Mouse (Mus musculus) intestine, embryonic 14.5 days (tissue): ENCODE data around the gene Ddx28. TPM values are rescaled to one million over a fixed set of nuclear protein-coding genes. Genes with fewer than 3 reads are reported as not detected.
"Not testable (repeated sequence)": the region's sequence is repeated elsewhere in the genome, so short reads cannot be mapped to it uniquely, and the experiment has no call there.

Experiments
- ATAC-seq: fragments of 200-750 bp; cut with Nextera tagmentation; replicated peaks from 2 replicates; pipeline ENCODE4 v1.8.0; 2017; ENCODE audit warnings: low read depth, moderate number of reproducible peaks, moderate TSS enrichment, moderate library complexity; ENCODE audit not compliant: low FRiP score, low TSS enrichment
- DNase-seq: peaks from one replicate; pipeline ENCODE4 v3.0.0-alpha.2; 2018; ENCODE audit warnings: low spot score
- H3K27ac ChIP-seq: fragments of 300-500 bp; sonication (generic); 2 replicates; pipeline ENCODE4 v1.5.1; 2014; ENCODE audit warnings: low read depth, mild to moderate bottlenecking, control low read depth
- H3K27me3 ChIP-seq: fragments of 300-500 bp; sonication (generic); replicated peaks from 2 replicates; pipeline ENCODE4 v1.6.1; 2014; ENCODE audit warnings: low read length, control low read depth; ENCODE audit not compliant: control insufficient read depth, insufficient read depth
- H3K36me3 ChIP-seq: fragments of 300-500 bp; sonication (generic); 2 replicates; pipeline ENCODE4 v1.6.1; 2014; ENCODE audit warnings: low read length, control low read depth; ENCODE audit not compliant: control insufficient read depth, insufficient read depth
- H3K4me1 ChIP-seq: fragments of 300-500 bp; sonication (generic); replicated peaks from 2 replicates; pipeline ENCODE4 v1.6.1; 2014; ENCODE audit warnings: low read length, control low read depth, mixed read lengths; ENCODE audit not compliant: control insufficient read depth, insufficient read depth
- H3K4me2 ChIP-seq: fragments of 300-500 bp; sonication (generic); 2 replicates; pipeline ENCODE4 v1.6.1; 2014; ENCODE audit warnings: low read length
- H3K4me3 ChIP-seq: fragments of 300-500 bp; sonication (generic); 2 replicates; pipeline ENCODE4 v1.5.1; 2014; ENCODE audit warnings: low read depth, low read length, control low read depth, mixed read lengths
- H3K9ac ChIP-seq: fragments of 300-500 bp; sonication (generic); 2 replicates; pipeline ENCODE4 v1.6.1; 2014; ENCODE audit warnings: mild to moderate bottlenecking, low read length
- H3K9me3 ChIP-seq: fragments of 300-500 bp; sonication (generic); 2 replicates; pipeline ENCODE4 v1.6.1; 2016; ENCODE audit warnings: low read length, control low read depth; ENCODE audit not compliant: control insufficient read depth
- WGBS: fragments of 180-500 bp; shearing (Covaris S2); extraction: QIAGEN DNeasy Blood & Tissue Kit; methylation state at CpG from one replicate; pipeline ENCODE4 v1.1.7; 2014; 5-methylcytosine and 5-hydroxymethylcytosine counted together
- polyA plus RNA-seq: library from polyadenylated mRNA; unstranded; fragments of >200 nt; fragmentation: Nextera tagmentation; extraction: Ambion mirVana; gene quantifications from 2 replicates; pipeline ENCODE4 v1.2.1, GENCODE M21; 2014

Ddx28 gene
- polyA plus RNA-seq, 1 experiment from 2014 or later = 16.9 TPM

- H3K4me1 ChIP-seq = no peaks in the 10 kb centered on the region
- ATAC-seq (no peak), DNase-seq (no peak)
- H3K9me3 ChIP-seq = no peaks in the 10 kb centered on the region
- no peak overlapping the region for H3K4me3 ChIP-seq
- no peaks in the 10 kb centered on the region for H3K27me3 ChIP-seq
- no peak overlapping the region for H3K27ac ChIP-seq
- no peaks in the 10 kb centered on the region for H3K36me3 ChIP-seq
- WGBS = 68% methylated on average over 2 of the region's 2 CpGs
- H3K4me2 ChIP-seq = no peak overlapping the region
- no peak overlapping the region for H3K9ac ChIP-seq
Measured at GRCm38 (mm10) chr8:105991546-105991945, 20.1 kb downstream of the Ddx28 start.

- Histone ChIP-seq H3K4me2 (0 out of 2 replicates have a peak within 1 kb of the TSS, but pooled peaks have one; percentile 2), H3K4me3 (no peak within 1 kb of the TSS), H3K9me3 (no peaks in the 10 kb centered on the region), H3K4me1 (0 out of 2 replicates have a peak, but pooled peaks cover 3% of the 10 kb centered on the region), H3K36me3 (no peaks in the 10 kb centered on the region), H3K27me3 (no peaks in the 10 kb centered on the region), H3K9ac (no peak within 1 kb of the TSS), H3K27ac (no peak within 1 kb of the TSS)
- 10% methylated on average over 15 of the region's 15 CpGs for WGBS
- DNase-seq (peak; percentile 92), ATAC-seq (peak; percentile 79; the same call in 1 of the 2 replicates)
Measured at GRCm38 (mm10) chr8:105990856-105991387, 20.8 kb downstream of the Ddx28 start, which contains the start of gene Dus2. Dus2 (plus strand) TSS chr8:105991337.

- H3K27me3 ChIP-seq = no peaks in the 10 kb centered on the region
- H3K9ac ChIP-seq = no peak overlapping the region
Measured at GRCm38 (mm10) chr8:105988546-105988945, 23.1 kb downstream of the Ddx28 start.

GRCm38 (mm10) chr8:105983406-105983805, 28.3 kb downstream of the Ddx28 start:
- H3K9ac ChIP-seq, DNase-seq, H3K4me1 ChIP-seq, H3K4me2 ChIP-seq, H3K36me3 ChIP-seq, ATAC-seq, H3K9me3 ChIP-seq, H3K27me3 ChIP-seq, H3K4me3 ChIP-seq, H3K27ac ChIP-seq: not testable (repeated sequence)
- WGBS = 80% methylated on average over 11 of the region's 11 CpGs

More at GRCm38 (mm10) chr8:105988546-105988945, 23.1 kb downstream of the Ddx28 start:
- Histone ChIP-seq H3K4me3 (no peak overlapping the region), H3K9me3 (no peaks in the 10 kb centered on the region), H3K4me1 (0 out of 2 replicates have a peak, but pooled peaks cover 3% of the 10 kb centered on the region), H3K27ac (no peak overlapping the region), H3K36me3 (no peaks in the 10 kb centered on the region), H3K4me2 (no peak overlapping the region)
- WGBS = 86% methylated on average over 11 of the region's 11 CpGs
- DNase-seq (no peak), ATAC-seq (no peak)

- no peaks in the 10 kb centered on the region for H3K27me3 ChIP-seq
- no peaks in the 10 kb centered on the region for H3K36me3 ChIP-seq
- 85% methylated on average over 1 of the region's 1 CpGs for WGBS
- no peaks in the 10 kb centered on the region for H3K9me3 ChIP-seq
- H3K27ac ChIP-seq = no peak overlapping the region
- H3K4me1 ChIP-seq = 0 out of 2 replicates have a peak, but pooled peaks cover under 1% of the 10 kb centered on the region
- H3K9ac ChIP-seq = no peak overlapping the region
- ATAC-seq (no peak), DNase-seq (no peak)
- no peak overlapping the region for H3K4me3 ChIP-seq
- H3K4me2 ChIP-seq = no peak overlapping the region
Measured at GRCm38 (mm10) chr8:105981146-105981545, 30.5 kb downstream of the Ddx28 start.

GRCm38 (mm10) chr8:105979325-105979724, 32.4 kb downstream of the Ddx28 start, which contains the start of gene Dpep3:
Dpep3 (minus strand) TSS chr8:105979429.
- no peaks in the 10 kb centered on the region for H3K36me3 ChIP-seq
- H3K4me1 ChIP-seq = no peaks in the 10 kb centered on the region
- no peak within 1 kb of the TSS for H3K27ac ChIP-seq
- no peak within 1 kb of the TSS for H3K4me3 ChIP-seq
- H3K27me3 ChIP-seq = no peaks in the 10 kb centered on the region
- no peaks in the 10 kb centered on the region for H3K9me3 ChIP-seq
- ATAC-seq = no peak
- no peak within 1 kb of the TSS for H3K9ac ChIP-seq
- DNase-seq = no peak
- 91% methylated on average over 15 of the region's 15 CpGs for WGBS
- H3K4me2 ChIP-seq = no peak within 1 kb of the TSS

- no peaks in the 10 kb centered on the region for H3K27me3 ChIP-seq
- DNase-seq (no peak), ATAC-seq (no peak)
- no peaks in the 10 kb centered on the region for H3K4me1 ChIP-seq
- 76% methylated on average over 7 of the region's 7 CpGs for WGBS
- no peak overlapping the region for H3K27ac ChIP-seq
- no peak overlapping the region for H3K9ac ChIP-seq
- no peaks in the 10 kb centered on the region for H3K9me3 ChIP-seq
- H3K36me3 ChIP-seq = no peaks in the 10 kb centered on the region
- H3K4me2 ChIP-seq = no peak overlapping the region
- H3K4me3 ChIP-seq = no peak overlapping the region
Measured at GRCm38 (mm10) chr8:105975363-105975762, 36.3 kb downstream of the Ddx28 start.

- H3K36me3 ChIP-seq = no peaks in the 10 kb centered on the region
- no peak overlapping the region for H3K9ac ChIP-seq
- no peak overlapping the region for H3K27ac ChIP-seq
- DNase-seq (no peak), ATAC-seq (no peak)
- WGBS = 78% methylated on average over 8 of the region's 8 CpGs
- no peak overlapping the region for H3K4me3 ChIP-seq
- no peak overlapping the region for H3K4me2 ChIP-seq
- H3K27me3 ChIP-seq = no peaks in the 10 kb centered on the region
- H3K9me3 ChIP-seq = no peaks in the 10 kb centered on the region
- H3K4me1 ChIP-seq = peaks cover 9% of the 10 kb centered on the region
Measured at GRCm38 (mm10) chr8:105971019-105971720, 40.5 kb downstream of the Ddx28 start.
